Mouse (Mus musculus) CH12.LX (cell line): ENCODE data around the gene Ell. TPM values are rescaled to one million over a fixed set of nuclear protein-coding genes. Genes with fewer than 3 reads are reported as not detected.
"Not testable (repeated sequence)": the region's sequence is repeated elsewhere in the genome, so short reads cannot be mapped to it uniquely, and the experiment has no call there.

ENCODE experiments used
- DNase-seq: peaks from one replicate; pipeline ENCODE4 v3.0.0-alpha.2; 2013; ENCODE audit errors: extremely low read depth
- H3K27ac ChIP-seq: 2 replicates; pipeline ENCODE4 v1.5.1; 2012; ENCODE audit warnings: low read depth, mild to moderate bottlenecking, control low read depth, moderate library complexity; ENCODE audit not compliant: insufficient read depth
- H3K27me3 ChIP-seq: replicated peaks from 2 replicates; pipeline ENCODE3; 2012; ENCODE audit warnings: inconsistent platforms
- H3K36me3 ChIP-seq, 2 experiments: replicated peaks in 1 of 2; 2 replicates each; pipeline versions ENCODE3 to v1.6.1; 2012; ENCODE audit warnings: inconsistent platforms in 1 of 2, low read length in 1 of 2, mild to moderate bottlenecking in 1 of 2, mixed read lengths in 1 of 2, moderate library complexity in 1 of 2; ENCODE audit not compliant: control insufficient read depth in 1 of 2, insufficient read depth in 1 of 2
- H3K4me1 ChIP-seq, 2 experiments: 2 replicates each; pipeline ENCODE4 v1.6.1; 2012; ENCODE audit warnings: inconsistent platforms in 1 of 2, moderate library complexity in 1 of 2; ENCODE audit not compliant: insufficient read depth in 2 of 2, control insufficient read depth in 1 of 2
- H3K4me2 ChIP-seq: 2 replicates; pipeline ENCODE4 v1.6.1; 2012; ENCODE audit warnings: low read depth, mild to moderate bottlenecking, control low read depth; ENCODE audit not compliant: poor library complexity, insufficient read depth, severe bottlenecking
- H3K4me3 ChIP-seq, 3 experiments: fragments of 150-350 bp in 1 of 3; sonication (generic) in 1 of 3; replicated peaks in 1 of 3; 2 replicates each; pipeline versions ENCODE3 to v1.5.1; 2011 to 2012; ENCODE audit warnings: low read depth in 2 of 3, low read length in 2 of 3, mild to moderate bottlenecking in 2 of 3, moderate library complexity in 2 of 3, control low read depth in 1 of 3, improper control_type of control experiment in 1 of 3, inconsistent platforms in 1 of 3, mixed read lengths in 1 of 3; ENCODE audit not compliant: poor library complexity in 1 of 3
- H3K79me2 ChIP-seq: replicated peaks from 2 replicates; pipeline ENCODE4 v1.6.1; 2012; ENCODE audit warnings: mild to moderate bottlenecking, moderate library complexity; ENCODE audit not compliant: control insufficient read depth, poor library complexity, insufficient read depth, severe bottlenecking; ENCODE audit errors: extremely low read depth
- H3K9ac ChIP-seq: 2 replicates; pipeline ENCODE4 v1.6.1; 2012; ENCODE audit warnings: low read depth, mild to moderate bottlenecking, control low read depth, moderate library complexity; ENCODE audit not compliant: insufficient read depth
- H3K9me3 ChIP-seq: replicated peaks from 2 replicates; pipeline ENCODE3; 2012; ENCODE audit warnings: low read length, inconsistent platforms, mixed read lengths
- CHD2 ChIP-seq: IDR thresholded peaks from 2 replicates; pipeline ENCODE4 v1.6.1; 2011; ENCODE audit warnings: low read length, improper control_type of control experiment
- CTCF ChIP-seq, 2 experiments: IDR thresholded peaks in 1 of 2; conservative IDR thresholded peaks in 1 of 2; 2 replicates each; pipeline ENCODE4 v1.5.1; 2011 to 2012; ENCODE audit warnings: low read depth in 2 of 2, low read length in 2 of 2, improper control_type of control experiment in 1 of 2, inconsistent platforms in 1 of 2, mild to moderate bottlenecking in 1 of 2, moderate library complexity in 1 of 2
- GABPA ChIP-seq: IDR thresholded peaks from 2 replicates; pipeline ENCODE4 v1.6.1; 2012; ENCODE audit warnings: low read depth, low read length, improper control_type of control experiment, inconsistent platforms; ENCODE audit not compliant: insufficient replicate concordance
- HCFC1 ChIP-seq: IDR thresholded peaks from 2 replicates; pipeline ENCODE4 v1.6.1; 2012; ENCODE audit warnings: low read depth, mild to moderate bottlenecking, inconsistent platforms, low read length, improper control_type of control experiment
- IRF4 ChIP-seq: IDR thresholded peaks from 2 replicates; pipeline ENCODE4 v1.6.1; 2014; ENCODE audit warnings: low read depth, mild to moderate bottlenecking, inconsistent platforms, low read length, improper control_type of control experiment
- JUN ChIP-seq: IDR thresholded peaks from 2 replicates; pipeline ENCODE4 v1.6.1; 2011; ENCODE audit warnings: low read depth, mild to moderate bottlenecking, low read length, improper control_type of control experiment, moderate library complexity; ENCODE audit not compliant: insufficient read depth
- MAX ChIP-seq: IDR thresholded peaks from 2 replicates; pipeline ENCODE4 v1.6.1; 2011; ENCODE audit warnings: low read length, improper control_type of control experiment
- MAZ ChIP-seq: IDR thresholded peaks from 2 replicates; pipeline ENCODE4 v1.6.1; 2012; ENCODE audit warnings: low read depth, mild to moderate bottlenecking, inconsistent platforms, low read length, improper control_type of control experiment, moderate library complexity
- MXI1 ChIP-seq: IDR thresholded peaks from 2 replicates; pipeline ENCODE4 v1.6.1; 2011; ENCODE audit warnings: mild to moderate bottlenecking, low read depth, low read length, improper control_type of control experiment
- MYC ChIP-seq: IDR thresholded peaks from 2 replicates; pipeline ENCODE4 v1.6.1; 2011; ENCODE audit warnings: low read depth, mild to moderate bottlenecking, improper control_type of control experiment, low read length
- NELFE ChIP-seq: IDR thresholded peaks from 2 replicates; pipeline ENCODE4 v1.6.1; 2011; ENCODE audit warnings: low read depth, low read length, improper control_type of control experiment
- PAX5 ChIP-seq: IDR thresholded peaks from 2 replicates; pipeline ENCODE4 v1.6.1; 2012; ENCODE audit warnings: low read length, inconsistent platforms, mixed read lengths
- POLR2A ChIP-seq: IDR thresholded peaks from 2 replicates; pipeline ENCODE4 v1.6.1; 2011; ENCODE audit warnings: low read depth, mild to moderate bottlenecking, improper control_type of control experiment, low read length
- RAD21 ChIP-seq: IDR thresholded peaks from 2 replicates; pipeline ENCODE4 v1.6.1; 2011; ENCODE audit warnings: low read depth, mild to moderate bottlenecking, low read length, improper control_type of control experiment, moderate library complexity
- RCOR1 ChIP-seq: conservative IDR thresholded peaks from 2 replicates; pipeline ENCODE4 v1.6.1; 2012; ENCODE audit warnings: low read depth, mild to moderate bottlenecking, inconsistent platforms, low read length, improper control_type of control experiment
- SMC3 ChIP-seq: IDR thresholded peaks from 2 replicates; pipeline ENCODE4 v1.6.1; 2011; ENCODE audit warnings: low read depth, low read length, improper control_type of control experiment
- TBP ChIP-seq: conservative IDR thresholded peaks from 2 replicates; pipeline ENCODE4 v1.6.1; 2011; ENCODE audit warnings: low read depth, low read length, improper control_type of control experiment
- TCF12 ChIP-seq: IDR thresholded peaks from 2 replicates; pipeline ENCODE4 v1.6.1; 2014; ENCODE audit warnings: low read depth, mild to moderate bottlenecking, inconsistent platforms, low read length, improper control_type of control experiment
- UBTF ChIP-seq: IDR thresholded peaks from 2 replicates; pipeline ENCODE4 v1.6.1; 2012; ENCODE audit warnings: low read depth, mild to moderate bottlenecking, inconsistent platforms, low read length, improper control_type of control experiment, moderate library complexity
- USF2 ChIP-seq: conservative IDR thresholded peaks from 2 replicates; pipeline ENCODE4 v1.6.1; 2011; ENCODE audit warnings: low read depth, low read length, improper control_type of control experiment
- ZKSCAN1 ChIP-seq: IDR thresholded peaks from 2 replicates; pipeline ENCODE4 v1.6.1; 2012; ENCODE audit warnings: low read depth, inconsistent platforms, low read length, improper control_type of control experiment, borderline replicate concordance
- ZNF384 ChIP-seq: IDR thresholded peaks from 2 replicates; pipeline ENCODE4 v1.6.1; 2012; ENCODE audit warnings: low read depth, low read length, improper control_type of control experiment, inconsistent platforms
- dilution Hi-C: fragments of 300-500 bp; cut with MboI; formaldehyde crosslinking; loops from 2 replicates; pipeline ENCODE4 v1.14.3; 2020; ENCODE audit warnings: low sequenced_read_pairs; ENCODE audit not compliant: extremely low pct_unique_long_range_greater_than_20kb, extremely low pct_ligation_motif_present
- in situ Hi-C: fragments of 300-500 bp; cut with MboI; formaldehyde crosslinking; loops from 3 replicates; pipeline ENCODE4 v1.14.3; 2019; ENCODE audit warnings: low sequenced_read_pairs, low pct_ligation_motif_present, low pct_unique_long_range_greater_than_20kb, mixed read lengths
- polyA plus RNA-seq: library from polyadenylated mRNA; unstranded; fragments of >175 nt; gene quantifications from 2 replicates; pipeline ENCODE4 v1.2.1, GENCODE M21; 2012; ENCODE audit warnings: low read depth; ENCODE audit not compliant: insufficient read length
- total RNA-seq, 2 experiments: library from RNA; depleted of rRNA; stranded (reverse); fragments of 300-350 nt in 1 of 2; fragments of >200 nt in 1 of 2; gene quantifications; 2 replicates each; pipeline ENCODE4 v1.2.3; 2012 to 2014

The Ell gene
- total and polyA plus RNA-seq, 3 experiments, result 6.5 to 17.9 (median 9.8) TPM

DNA sequence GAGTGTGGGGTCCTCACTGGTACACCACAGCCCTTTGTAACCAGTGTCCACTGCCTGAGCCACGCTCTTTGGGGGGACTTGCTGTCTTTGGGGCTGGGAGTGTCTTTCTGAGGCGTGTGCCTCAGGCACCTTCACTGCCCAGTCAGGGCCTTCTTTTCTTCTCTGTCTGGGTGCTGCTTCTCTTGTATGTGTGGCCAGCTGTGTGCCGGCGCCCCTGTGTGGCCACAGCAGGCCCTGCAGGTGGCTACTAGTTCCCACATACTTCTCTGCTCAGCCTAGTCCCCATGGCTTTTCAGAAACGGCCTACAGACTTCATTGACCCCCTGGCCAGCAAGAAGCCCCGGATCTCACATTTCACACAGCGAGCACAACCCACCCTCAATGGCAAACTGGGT lies 46.0 kb downstream of the Ell start:
- no peaks in the 10 kb centered on the region for H3K4me1 ChIP-seq
- H3K4me3 ChIP-seq, result no peak overlapping the region
- H3K9ac ChIP-seq, result no peak overlapping the region
- peak; percentile 47 for DNase-seq
- dilution Hi-C loops, result no loop called here
- peak; percentile 66 for TF ChIP-seq RAD21
- TF ChIP-seq ZNF384, result no peak
- TF ChIP-seq CTCF (conservative IDR thresholded peaks at IDR 0.05 in 1 of 2, IDR thresholded peaks at IDR 0.05 in 1 of 2; ENCODE audit: low read depth in 2 of 2, low read length in 2 of 2), result peak; percentile 27 to 80; a peak in 3 of 4 replicates
- TF ChIP-seq TCF12, result no peak
- peak; percentile 68 for TF ChIP-seq SMC3
- TF ChIP-seq HCFC1, result no peak
- H3K27me3 ChIP-seq, result no peaks in the 10 kb centered on the region
- in situ Hi-C loops, result no loop called here
- H3K9me3 ChIP-seq, result no peaks in the 10 kb centered on the region
- no peak overlapping the region for H3K4me2 ChIP-seq
- no peaks in the 10 kb centered on the region for H3K79me2 ChIP-seq
- H3K27ac ChIP-seq, result no peak overlapping the region
- peaks cover 72 to 84% of the 10 kb centered on the region in 2 experiments for H3K36me3 ChIP-seq

DNA sequence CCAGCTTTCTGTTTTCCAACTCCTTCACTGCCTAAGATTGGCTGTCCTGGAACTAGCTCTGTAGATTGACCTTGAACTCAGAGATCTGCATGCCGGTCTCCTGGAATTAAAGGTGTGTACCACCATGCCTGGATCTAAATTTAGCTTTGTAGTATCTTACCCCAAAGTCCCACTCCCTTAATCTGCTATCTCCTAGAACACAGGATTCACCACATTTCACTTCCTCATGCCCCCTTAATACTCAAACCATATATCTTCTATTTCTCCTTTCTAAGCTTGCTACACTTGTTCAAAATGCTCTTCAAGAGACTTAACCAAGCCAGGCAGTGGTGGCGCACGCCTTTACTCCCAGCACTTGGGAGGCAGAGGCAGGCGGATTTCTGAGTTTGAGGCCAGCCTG lies 48.7 kb downstream of the Ell start:
- H3K4me2 ChIP-seq, H3K79me2 ChIP-seq, H3K9ac ChIP-seq, H3K9me3 ChIP-seq, H3K4me1 ChIP-seq, H3K27ac ChIP-seq, H3K4me3 ChIP-seq, DNase-seq, dilution Hi-C loops, H3K27me3 ChIP-seq, in situ Hi-C loops: not testable (repeated sequence)
- H3K36me3 ChIP-seq, result peaks cover 65 to 82% of the 10 kb centered on the region in 2 experiments

DNA sequence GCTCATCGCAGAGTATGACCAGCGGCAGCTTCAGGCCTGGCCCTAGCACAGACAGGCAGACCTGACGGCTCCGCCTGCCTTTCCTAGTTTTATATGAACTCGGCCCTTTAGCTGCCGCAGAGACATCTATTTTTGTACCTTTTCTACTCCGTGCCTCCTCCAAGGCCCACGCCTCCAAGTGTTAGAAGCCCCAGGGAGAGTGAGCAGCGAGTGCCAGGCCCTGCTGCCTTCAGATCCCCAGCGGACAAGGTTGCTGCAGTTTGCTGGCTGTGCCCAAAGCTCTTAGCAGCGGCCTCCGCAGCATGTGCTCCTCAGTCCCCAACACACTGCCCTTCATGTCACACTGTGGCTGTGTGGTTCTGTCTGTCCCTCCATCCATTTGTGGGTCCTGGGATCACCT lies 52.3 kb downstream of the Ell start:
- no peak for DNase-seq
- Histone ChIP-seq H3K27me3 (no peaks in the 10 kb centered on the region), H3K9me3 (no peaks in the 10 kb centered on the region), H3K79me2 (peaks cover 2% of the 10 kb centered on the region; the same call in 1 of the 2 replicates), H3K27ac (no peak overlapping the region), H3K4me3 (no peak overlapping the region), H3K4me1 (peaks cover 5 to 22% of the 10 kb centered on the region in 2 experiments), H3K4me2 (no peak overlapping the region), H3K9ac (no peak overlapping the region), H3K36me3 (peaks cover 45 to 67% of the 10 kb centered on the region in 2 experiments)
- dilution Hi-C loops, result no loop called here
- TF ChIP-seq USF2 (no peak), ZNF384 (no peak), CHD2 (no peak), UBTF (no peak), NELFE (no peak), HCFC1 (no peak), GABPA (no peak), ZKSCAN1 (no peak), MAZ (no peak), MXI1 (no peak), PAX5 (no peak), TBP (no peak), IRF4 (no peak), RCOR1 (no peak), SMC3 (no peak), POLR2A (no peak), MAX (no peak), MYC (no peak), JUN (no peak), CTCF (conservative IDR thresholded peaks at IDR 0.05 in 1 of 2, IDR thresholded peaks at IDR 0.05 in 1 of 2; ENCODE audit: low read depth in 2 of 2, low read length in 2 of 2) (no peak)
- in situ Hi-C loops, result no loop called here
